Mouse (Mus musculus) forebrain, embryonic 11.5 days (tissue): ENCODE measurements around the gene Arl4a. TPM values are rescaled to one million over a fixed set of nuclear protein-coding genes. Genes with fewer than 3 reads are reported as not detected.

Experiments
- ATAC-seq: fragments of 200-750 bp; cut with Nextera tagmentation; replicated peaks from 2 replicates; pipeline ENCODE4 v1.8.0; 2017; ENCODE audit warnings: moderate TSS enrichment; ENCODE audit not compliant: low FRiP score
- DNase-seq: peaks from one replicate; pipeline ENCODE4 v3.0.0-alpha.2; 2017; ENCODE audit warnings: low spot score
- H3K27ac ChIP-seq: fragments of 300-500 bp; sonication (generic); 2 replicates; pipeline ENCODE4 v1.5.1; 2014; ENCODE audit warnings: low read depth, low read length
- H3K27me3 ChIP-seq: fragments of 300-500 bp; sonication (generic); 2 replicates; pipeline ENCODE4 v1.6.1; 2014; ENCODE audit warnings: mild to moderate bottlenecking, low read length, mixed read lengths; ENCODE audit not compliant: control insufficient read depth, insufficient read depth
- H3K36me3 ChIP-seq: fragments of 300-500 bp; sonication (generic); 2 replicates; pipeline ENCODE4 v1.6.1; 2014; ENCODE audit warnings: mild to moderate bottlenecking, low read length, moderate library complexity, mixed read lengths; ENCODE audit not compliant: control insufficient read depth, insufficient read depth
- H3K4me1 ChIP-seq: fragments of 300-500 bp; sonication (generic); replicated peaks from 2 replicates; pipeline ENCODE4 v1.6.1; 2014; ENCODE audit warnings: low read length, mixed read lengths; ENCODE audit not compliant: control insufficient read depth, insufficient read depth
- H3K4me2 ChIP-seq: fragments of 300-500 bp; sonication (generic); 2 replicates; pipeline ENCODE4 v1.6.1; 2014; ENCODE audit warnings: low read depth, mild to moderate bottlenecking, low read length, moderate library complexity, mixed read lengths; ENCODE audit not compliant: severe bottlenecking
- H3K4me3 ChIP-seq: fragments of 300-500 bp; sonication (generic); 2 replicates; pipeline ENCODE4 v1.5.1; 2014; ENCODE audit warnings: low read depth, low read length
- H3K9ac ChIP-seq: fragments of 300-500 bp; sonication (generic); 2 replicates; pipeline ENCODE4 v1.6.1; 2014; ENCODE audit warnings: low read length
- H3K9me3 ChIP-seq: fragments of 300-500 bp; sonication (generic); 2 replicates; pipeline ENCODE4 v1.6.1; 2016; ENCODE audit warnings: low read length, mixed read lengths; ENCODE audit not compliant: control insufficient read depth
- WGBS: fragments of 180-500 bp; shearing (Covaris S2); extraction: QIAGEN DNeasy Blood & Tissue Kit; methylation state at CpG from one replicate; pipeline ENCODE4 v1.1.7; 2014; 5-methylcytosine and 5-hydroxymethylcytosine counted together
- polyA plus RNA-seq: library from polyadenylated mRNA; unstranded; fragments of >200 nt; fragmentation: Nextera tagmentation; extraction: Ambion mirVana; gene quantifications from 2 replicates; pipeline ENCODE4 v1.2.1, GENCODE M21; 2014

Arl4a gene
- polyA plus RNA-seq, 1 experiment from 2014 or later = 63.8 TPM

- no peak for DNase-seq
- Histone ChIP-seq H3K4me2 (no peak overlapping the region), H3K4me3 (no peak overlapping the region), H3K36me3 (no peaks in the 10 kb centered on the region), H3K27ac (no peak overlapping the region), H3K9me3 (no peaks in the 10 kb centered on the region), H3K27me3 (peaks cover 2% of the 10 kb centered on the region; the same call in 1 of the 2 replicates), H3K9ac (no peak overlapping the region), H3K4me1 (peaks cover 5% of the 10 kb centered on the region; the same call in 1 of the 2 replicates)
- no peak for ATAC-seq
- WGBS = 90% methylated on average over 1 of the region's 1 CpGs
Observed at GRCm38 (mm10) chr12:39979792-39980191, 58.0 kb downstream of the Arl4a start.

GRCm38 (mm10) chr12:39979066-39979465 is 58.8 kb downstream of the Arl4a start:
- no peak for DNase-seq
- no peak for ATAC-seq
- Histone ChIP-seq H3K36me3 (no peaks in the 10 kb centered on the region), H3K9ac (no peak overlapping the region), H3K27ac (no peak overlapping the region), H3K9me3 (no peaks in the 10 kb centered on the region), H3K27me3 (peaks cover 2% of the 10 kb centered on the region; the same call in 1 of the 2 replicates), H3K4me1 (peaks cover 5% of the 10 kb centered on the region; the same call in 1 of the 2 replicates), H3K4me2 (no peak overlapping the region), H3K4me3 (no peak overlapping the region)
- WGBS = 95% methylated on average over 5 of the region's 5 CpGs

GRCm38 (mm10) chr12:39977996-39978590 is 59.7 kb downstream of the Arl4a start:
- H3K4me1 ChIP-seq = peaks cover 5% of the 10 kb centered on the region; the same call in 1 of the 2 replicates
- H3K4me3 ChIP-seq = no peak overlapping the region
- no peak overlapping the region for H3K27ac ChIP-seq
- H3K36me3 ChIP-seq = no peaks in the 10 kb centered on the region
- DNase-seq (no peak), ATAC-seq (no peak)
- no peak overlapping the region for H3K4me2 ChIP-seq
- 55% methylated on average over 8 of the region's 8 CpGs for WGBS
- H3K9ac ChIP-seq = no peak overlapping the region
- no peaks in the 10 kb centered on the region for H3K9me3 ChIP-seq
- peaks cover 2% of the 10 kb centered on the region; the same call in 1 of the 2 replicates for H3K27me3 ChIP-seq

- Histone ChIP-seq H3K9me3 (no peaks in the 10 kb centered on the region), H3K27me3 (peaks cover 2% of the 10 kb centered on the region; the same call in 1 of the 2 replicates), H3K4me1 (peaks cover 5% of the 10 kb centered on the region; the same call in 1 of the 2 replicates), H3K9ac (no peak overlapping the region; the same call in 1 of the 2 replicates), H3K4me3 (no peak overlapping the region), H3K4me2 (no peak overlapping the region), H3K27ac (no peak overlapping the region), H3K36me3 (no peaks in the 10 kb centered on the region)
- WGBS = 95% methylated on average over 2 of the region's 2 CpGs
- DNase-seq = no peak
- no peak for ATAC-seq
Observed at GRCm38 (mm10) chr12:39976426-39976825, 61.4 kb downstream of the Arl4a start.

- Histone ChIP-seq H3K9ac (peak overlapping the region; percentile 27), H3K27ac (no peak overlapping the region), H3K9me3 (no peaks in the 10 kb centered on the region), H3K27me3 (peaks cover 2% of the 10 kb centered on the region; the same call in 1 of the 2 replicates), H3K4me3 (no peak overlapping the region), H3K4me1 (peaks cover 5% of the 10 kb centered on the region; the same call in 1 of the 2 replicates), H3K4me2 (peak overlapping the region; percentile 35; the same call in 1 of the 2 replicates), H3K36me3 (no peaks in the 10 kb centered on the region)
- WGBS = 16% methylated on average over 9 of the region's 9 CpGs
- ATAC-seq (peak; percentile 59), DNase-seq (no peak)
Observed at GRCm38 (mm10) chr12:39975829-39976340, 61.9 kb downstream of the Arl4a start.

GRCm38 (mm10) chr12:39974977-39975583 is 62.7 kb downstream of the Arl4a start:
- no peak overlapping the region for H3K27ac ChIP-seq
- no peak overlapping the region for H3K4me2 ChIP-seq
- WGBS = 30% methylated on average over 4 of the region's 4 CpGs
- peaks cover 5% of the 10 kb centered on the region; the same call in 1 of the 2 replicates for H3K4me1 ChIP-seq
- no peak overlapping the region for H3K9ac ChIP-seq
- H3K4me3 ChIP-seq = no peak overlapping the region
- H3K9me3 ChIP-seq = no peaks in the 10 kb centered on the region
- H3K27me3 ChIP-seq = peaks cover 2% of the 10 kb centered on the region; the same call in 1 of the 2 replicates
- no peaks in the 10 kb centered on the region for H3K36me3 ChIP-seq
- ATAC-seq (peak; percentile 60), DNase-seq (no peak)

- ATAC-seq (no peak), DNase-seq (no peak)
- H3K36me3 ChIP-seq = no peaks in the 10 kb centered on the region
- 91% methylated on average over 1 of the region's 1 CpGs for WGBS
- H3K9me3 ChIP-seq = no peaks in the 10 kb centered on the region
- H3K27me3 ChIP-seq = peaks cover 2% of the 10 kb centered on the region; the same call in 1 of the 2 replicates
- H3K4me1 ChIP-seq = peaks cover 5% of the 10 kb centered on the region; the same call in 1 of the 2 replicates
- no peak overlapping the region for H3K27ac ChIP-seq
- H3K4me3 ChIP-seq = no peak overlapping the region
- H3K9ac ChIP-seq = no peak overlapping the region
- H3K4me2 ChIP-seq = no peak overlapping the region
Observed at GRCm38 (mm10) chr12:39974273-39974672, 63.6 kb downstream of the Arl4a start.

- DNase-seq (no peak), ATAC-seq (no peak)
- Histone ChIP-seq H3K4me2 (no peak overlapping the region), H3K9me3 (no peaks in the 10 kb centered on the region), H3K27ac (no peak overlapping the region), H3K9ac (no peak overlapping the region), H3K27me3 (no peaks in the 10 kb centered on the region), H3K36me3 (no peaks in the 10 kb centered on the region), H3K4me1 (no peaks in the 10 kb centered on the region), H3K4me3 (no peak overlapping the region)
Observed at GRCm38 (mm10) chr12:39969500-39969899, 68.3 kb downstream of the Arl4a start.
